Mouse (Mus musculus) spleen, postnatal 10 days (tissue): ENCODE measurements at regions not wholly inside any gene's neighbourhood (a gene's known extent, or its start where the extent isn't known, plus 50 kb on each side); places are given as distances from the start of the nearest gene placed in this dataset.

ENCODE experiments used
- DNase-seq, 2 experiments: peaks; one replicate each; pipeline ENCODE4 v3.0.0; 2021 to 2022; ENCODE audit warnings: low spot score in 2 of 2

DNA sequence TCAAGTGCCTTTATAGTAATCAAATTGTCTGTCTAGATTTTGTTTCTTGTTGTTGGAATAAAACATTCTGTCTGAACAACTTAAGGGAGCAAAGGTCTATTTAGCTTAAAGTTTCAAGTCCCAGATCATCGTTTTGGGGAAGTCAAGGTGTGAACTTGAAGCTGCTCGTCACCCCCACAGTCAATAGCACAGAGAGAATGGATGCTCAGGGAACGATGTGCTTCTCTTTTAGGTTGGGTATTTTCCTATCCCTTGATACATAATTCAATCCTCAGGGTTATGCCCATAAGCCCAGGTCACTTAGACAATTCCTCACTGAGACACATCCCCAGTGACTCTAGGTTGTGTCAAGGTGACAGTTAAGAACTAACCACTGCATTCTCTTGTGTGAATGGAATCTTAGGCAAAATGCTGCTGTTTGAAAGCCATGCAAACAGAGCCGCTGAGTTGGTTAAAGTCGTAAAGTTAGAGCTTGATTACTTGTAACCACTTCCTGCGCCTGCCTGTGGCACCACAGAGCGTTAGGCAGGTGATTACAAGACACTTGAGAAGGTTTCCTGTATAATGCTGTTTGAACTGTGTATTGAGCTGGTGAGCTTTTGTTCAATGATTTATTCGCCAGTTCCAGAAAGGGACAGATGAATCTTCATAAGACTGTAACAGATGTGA, 170.2 kb downstream of the Btg1 start:
- peak in 1 of 2 experiments; percentile 35 for DNase-seq

DNA sequence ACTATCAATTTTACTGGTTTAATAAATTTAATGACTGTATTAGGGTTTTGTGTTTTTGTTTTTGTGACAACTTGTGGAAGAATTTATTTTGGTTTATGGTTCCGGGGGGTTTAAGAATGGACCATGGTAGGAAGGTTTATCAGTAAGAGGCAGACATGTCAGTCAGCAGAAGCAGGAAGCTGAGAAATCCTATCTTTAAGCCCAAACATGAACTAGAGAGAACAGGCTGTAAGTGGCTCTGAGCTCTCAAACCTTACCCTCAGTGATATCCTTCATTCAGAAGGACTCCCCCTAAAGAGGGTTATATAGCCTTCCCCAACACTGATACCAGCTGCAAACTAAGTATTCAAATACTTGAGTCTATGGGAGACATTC, 170.8 kb downstream of the Btg1 start:
- no peak for DNase-seq

GRCm38 (mm10) chr10:96788352-96789016, 171.7 kb downstream of the Btg1 start:
- no peak for DNase-seq

- DNase-seq = no peak
Observed at GRCm38 (mm10) chr10:96797116-96797515, 180.3 kb downstream of the Btg1 start.

DNA sequence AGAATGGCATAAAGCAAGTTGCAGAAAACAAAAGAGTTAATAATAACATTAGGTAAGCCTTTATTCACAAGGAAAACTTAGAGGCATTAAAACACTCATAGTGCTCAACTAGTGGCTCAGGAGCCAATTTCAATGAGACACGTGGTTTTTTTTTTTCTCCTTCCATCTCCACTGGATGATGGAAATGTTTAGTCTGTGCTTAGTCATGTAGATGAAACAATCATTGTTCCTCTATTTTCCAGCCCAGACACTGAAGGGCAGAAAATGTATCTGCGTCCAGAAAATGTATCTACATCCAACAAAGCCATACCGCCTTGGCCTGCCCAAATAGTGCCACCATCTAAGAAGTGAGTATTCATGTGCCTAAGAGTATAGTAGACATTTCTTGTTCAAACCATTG, 184.0 kb downstream of the Btg1 start:
- DNase-seq = no peak

- DNase-seq = no peak
Observed at GRCm38 (mm10) chr10:96804030-96804784, 187.4 kb downstream of the Btg1 start.

GRCm38 (mm10) chr10:96806579-96806978, 189.8 kb downstream of the Btg1 start:
- DNase-seq = no peak

DNA sequence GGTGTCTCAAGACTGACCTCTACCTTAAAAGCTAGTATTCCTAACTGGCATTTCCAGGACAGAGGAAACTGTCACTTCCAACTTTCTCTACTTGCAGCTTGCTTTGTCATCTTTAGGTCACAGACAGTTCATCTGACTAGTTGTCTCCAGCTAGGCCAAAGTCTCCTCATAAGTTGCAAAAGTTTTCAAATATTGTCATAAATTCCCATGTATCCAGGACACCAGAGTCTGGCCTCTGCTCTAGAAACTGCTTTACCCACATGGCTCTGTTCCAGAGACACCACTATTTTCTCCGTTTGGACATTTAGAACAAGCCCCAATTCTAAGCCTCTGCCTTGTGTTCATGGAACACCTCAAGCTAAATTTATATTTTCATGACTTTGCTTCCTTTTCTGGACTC, 205.0 kb downstream of the Btg1 start:
- DNase-seq = no peak

- no peak for DNase-seq
Observed at GRCm38 (mm10) chr10:96822344-96823335, 205.8 kb downstream of the Btg1 start.

GRCm38 (mm10) chr10:96826234-96826788, 209.5 kb downstream of the Btg1 start:
- DNase-seq = no peak

GRCm38 (mm10) chr10:96827971-96828370, 211.2 kb downstream of the Btg1 start:
- DNase-seq = no peak

GRCm38 (mm10) chr10:96828581-96829246, 211.9 kb downstream of the Btg1 start:
- DNase-seq = no peak

- DNase-seq = no peak
Observed at GRCm38 (mm10) chr10:96831071-96831470, 214.3 kb downstream of the Btg1 start.

- DNase-seq = no peak
Observed at GRCm38 (mm10) chr10:96837230-96837629, 220.4 kb downstream of the Btg1 start.

- DNase-seq = no peak
Observed at GRCm38 (mm10) chr10:96841128-96841527, 224.3 kb downstream of the Btg1 start.

DNA sequence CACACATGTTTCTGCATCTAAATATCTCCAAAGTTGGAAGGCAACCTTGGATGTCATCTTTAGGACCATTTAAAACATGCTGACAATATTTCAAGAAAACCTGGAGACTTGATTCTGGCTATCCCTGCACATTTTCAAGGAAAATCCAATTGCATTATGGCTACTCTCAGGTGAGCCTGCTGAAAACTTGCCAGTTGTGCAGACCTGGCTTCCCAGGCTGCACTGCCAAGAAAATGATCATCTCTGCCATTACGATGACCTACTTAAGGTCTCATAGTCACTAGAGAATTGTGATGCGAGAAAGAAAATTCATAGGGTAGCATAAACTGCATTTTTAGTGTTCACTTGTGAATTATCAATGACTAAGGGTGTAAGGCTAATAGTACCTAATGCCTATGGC, 225.2 kb downstream of the Btg1 start:
- no peak for DNase-seq

GRCm38 (mm10) chr10:96845906-96846305, 229.1 kb downstream of the Btg1 start:
- DNase-seq = no peak

- no peak for DNase-seq
Observed at GRCm38 (mm10) chr10:96847028-96847427, 230.2 kb downstream of the Btg1 start.

DNA sequence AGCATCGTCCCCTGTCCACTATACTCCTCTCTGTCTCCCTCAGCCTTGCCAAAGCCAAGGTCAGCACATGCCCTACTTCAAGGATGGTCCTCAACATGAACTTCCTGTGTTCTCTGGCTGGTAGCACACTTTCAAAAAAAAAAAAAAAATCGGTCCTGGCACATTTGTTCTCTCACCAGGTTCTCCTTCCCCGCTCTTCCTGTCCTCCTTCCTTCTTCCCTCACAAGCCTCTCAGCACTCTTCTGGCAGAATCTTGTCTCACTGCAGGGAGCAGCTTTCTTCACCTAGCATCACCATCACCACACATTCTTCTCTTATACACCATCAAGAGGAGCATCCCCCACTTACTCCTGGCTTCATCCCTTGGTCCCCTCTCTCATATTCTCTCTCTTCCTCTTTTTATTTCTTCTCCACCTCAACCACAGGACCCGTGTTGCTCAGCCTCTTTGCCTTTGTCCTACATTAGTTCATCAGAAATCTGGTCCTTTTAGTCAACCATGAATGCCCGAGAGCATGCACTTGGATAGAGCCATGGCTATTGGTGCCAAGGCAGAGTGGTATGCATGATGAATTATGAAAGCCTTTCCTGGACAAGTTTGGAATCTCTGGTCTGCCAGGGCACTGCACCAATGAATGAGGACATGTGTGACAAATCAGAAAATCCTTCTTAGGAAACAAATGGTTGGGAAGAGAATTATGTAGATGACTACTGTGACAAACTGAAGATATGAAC, 230.8 kb downstream of the Btg1 start:
- no peak for DNase-seq

DNA sequence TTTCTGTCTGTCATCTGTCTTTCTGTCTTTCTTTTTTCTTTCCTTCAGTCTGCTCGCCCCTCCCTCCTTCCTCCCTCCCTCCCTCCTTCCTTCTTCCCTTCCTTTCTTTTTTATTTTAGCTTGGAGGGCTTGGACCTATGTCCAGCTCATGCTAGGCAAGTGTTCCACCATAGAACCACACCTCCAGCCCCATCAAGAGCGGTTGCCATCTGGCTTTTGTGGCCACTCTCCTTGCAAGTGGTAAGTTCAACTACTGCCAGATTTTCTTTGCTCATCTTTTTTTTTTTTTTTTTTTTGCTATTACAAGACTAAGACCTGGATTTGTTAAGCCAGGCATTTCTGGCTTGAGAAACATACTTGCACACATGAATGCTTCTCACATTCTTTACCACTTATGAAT, 231.7 kb downstream of the Btg1 start:
- no peak for DNase-seq
